ENCODE assay signal across 8 mouse cellular contexts in genomic region chr7:25376556-25376955, GRCm38 (mm10). TPM values are rescaled to one million over a fixed set of nuclear protein-coding genes. Genes with fewer than 3 reads are reported as not detected.
A peak's percentile ranks its signal among the peaks of the same experiment; 100 is the strongest.
DNase-seq lines count a peak whose midpoint lies in the region; ATAC-seq and TF ChIP-seq lines count a peak whose summit lies in the region.

No protein-coding gene starts in this region.

- no peaks in the 10 kb centered on the region for H3K9me3 ChIP-seq in embryonic facial prominence, embryonic 13.5 days
- H3K9me3 ChIP-seq in kidney, embryonic 14.5 days (ENCODE audit: control insufficient read depth, low read length) = no peaks in the 10 kb centered on the region
- no peaks in the 10 kb centered on the region for H3K9me3 ChIP-seq in limb, embryonic 12.5 days
- no peaks in the 10 kb centered on the region for H3K9me3 ChIP-seq in midbrain, embryonic 15.5 days

- H3K4me2 ChIP-seq in embryonic facial prominence, embryonic 13.5 days = peak overlapping the region; percentile 57
- H3K4me2 ChIP-seq in kidney, embryonic 14.5 days (replicated peaks; ENCODE audit: low read depth, low read length) = peak overlapping the region; percentile 42
- H3K4me2 ChIP-seq in limb, embryonic 12.5 days = peak overlapping the region; percentile 52
- peak overlapping the region; percentile 43 for H3K4me2 ChIP-seq in midbrain, embryonic 15.5 days

- no peak for TF ChIP-seq POLR2A in testis, adult 2 months (IDR thresholded peaks at IDR 0.05; ENCODE audit: control insufficient read depth, low read depth, low read length)

- ATAC-seq in embryonic facial prominence, embryonic 13.5 days (ENCODE audit: insufficient number of reproducible peaks, insufficient read depth, low FRiP score, low TSS enrichment, low read depth) = no peak
- ATAC-seq in kidney, embryonic 14.5 days (ENCODE audit: low FRiP score, low TSS enrichment) = peak; percentile 50; the same call in 1 of the 2 replicates
- ATAC-seq in limb, embryonic 12.5 days (ENCODE audit: insufficient number of reproducible peaks, insufficient read depth, low FRiP score, low TSS enrichment, low read depth) = no peak
- ATAC-seq in midbrain, embryonic 15.5 days (replicated peaks) = peak; percentile 65

- peaks cover 22% of the 10 kb centered on the region; the same call in 1 of the 2 replicates for H3K4me1 ChIP-seq in embryonic facial prominence, embryonic 13.5 days
- H3K4me1 ChIP-seq in kidney, embryonic 14.5 days (ENCODE audit: control insufficient read depth, insufficient read depth, low read length) = peaks cover 3% of the 10 kb centered on the region; the same call in 1 of the 2 replicates
- H3K4me1 ChIP-seq in limb, embryonic 12.5 days (replicated peaks) = peaks cover 32% of the 10 kb centered on the region
- H3K4me1 ChIP-seq in midbrain, embryonic 15.5 days = peaks cover 24% of the 10 kb centered on the region
- peaks cover 25% of the 10 kb centered on the region for H3K4me1 ChIP-seq in testis, adult 2 months (ENCODE audit: control insufficient read depth, insufficient read depth, low read length)

- H3K36me3 ChIP-seq in embryonic facial prominence, embryonic 13.5 days = no peaks in the 10 kb centered on the region
- no peaks in the 10 kb centered on the region for H3K36me3 ChIP-seq in kidney, embryonic 14.5 days (ENCODE audit: control insufficient read depth, insufficient read depth, low read length)
- no peaks in the 10 kb centered on the region; the same call in 1 of the 2 replicates for H3K36me3 ChIP-seq in limb, embryonic 12.5 days
- no peaks in the 10 kb centered on the region for H3K36me3 ChIP-seq in midbrain, embryonic 15.5 days (replicated peaks)
- H3K36me3 ChIP-seq in testis, adult 2 months (ENCODE audit: control insufficient read depth, insufficient read depth, low read length) = no peaks in the 10 kb centered on the region

- peak overlapping the region; percentile 38 for H3K4me3 ChIP-seq in embryonic facial prominence, embryonic 13.5 days
- H3K4me3 ChIP-seq in kidney, embryonic 14.5 days (ENCODE audit: low read length) = peak overlapping the region; percentile 18; the same call in 1 of the 2 replicates
- H3K4me3 ChIP-seq in limb, embryonic 12.5 days (replicated peaks) = peak overlapping the region; percentile 34
- H3K4me3 ChIP-seq in midbrain, embryonic 15.5 days = peak overlapping the region; percentile 31
- H3K4me3 ChIP-seq in testis, adult 2 months (ENCODE audit: control insufficient read depth, low read depth, low read length) = peak overlapping the region; percentile 58

- 3% methylated on average over 17 of the region's 17 CpGs for WGBS in embryonic facial prominence, embryonic 13.5 days
- WGBS in kidney, embryonic 14.5 days = 4% methylated on average over 17 of the region's 17 CpGs
- WGBS in limb, embryonic 12.5 days = 5% methylated on average over 17 of the region's 17 CpGs
- WGBS in midbrain, embryonic 15.5 days = 6% methylated on average over 17 of the region's 17 CpGs

- H3K27me3 ChIP-seq in embryonic facial prominence, embryonic 13.5 days = peaks cover 6% of the 10 kb centered on the region
- H3K27me3 ChIP-seq in kidney, embryonic 14.5 days (ENCODE audit: control insufficient read depth, insufficient read depth, low read length) = no peaks in the 10 kb centered on the region; the same call in 1 of the 2 replicates
- peaks cover 5% of the 10 kb centered on the region; the same call in 1 of the 2 replicates for H3K27me3 ChIP-seq in limb, embryonic 12.5 days
- peaks cover 7% of the 10 kb centered on the region; the same call in 1 of the 2 replicates for H3K27me3 ChIP-seq in midbrain, embryonic 15.5 days (replicated peaks)
- no peaks in the 10 kb centered on the region for H3K27me3 ChIP-seq in testis, adult 2 months (ENCODE audit: control insufficient read depth, insufficient read depth, low read length)

- H3K9ac ChIP-seq in embryonic facial prominence, embryonic 13.5 days = 0 out of 2 replicates have a peak overlapping the region, but pooled peaks have one; percentile 23
- no peak overlapping the region for H3K9ac ChIP-seq in kidney, embryonic 14.5 days (ENCODE audit: low read depth, low read length)
- H3K9ac ChIP-seq in limb, embryonic 12.5 days (replicated peaks) = no peak overlapping the region
- H3K9ac ChIP-seq in midbrain, embryonic 15.5 days = no peak overlapping the region

- TF ChIP-seq CTCF in testis, adult 2 months (IDR thresholded peaks at IDR 0.05; ENCODE audit: control insufficient read depth, insufficient read depth, insufficient replicate concordance, low read depth, low read length) = no peak

- peak; percentile 41 for DNase-seq in thymus, postnatal 4 days
- DNase-seq in thymus, adult 18-20 months = no peak
- peak; percentile 91 to 92 for DNase-seq in heart, adult 9 months (ENCODE audit: low spot score in 2 of 2)

- no peak overlapping the region for H3K27ac ChIP-seq in embryonic facial prominence, embryonic 13.5 days
- H3K27ac ChIP-seq in kidney, embryonic 14.5 days (ENCODE audit: low read depth, low read length) = no peak overlapping the region
- H3K27ac ChIP-seq in limb, embryonic 12.5 days = no peak overlapping the region
- no peak overlapping the region for H3K27ac ChIP-seq in midbrain, embryonic 15.5 days
- no peak overlapping the region for H3K27ac ChIP-seq in testis, adult 2 months (ENCODE audit: control insufficient read depth, insufficient read depth, low read depth, low read length)

RNA-seq across cellular contexts. Expression of gene Cnfn, which starts 7.0 kb away (rescaled TPM):
- 4.4 and 7.0 TPM in 2 replicates for polyA plus RNA-seq in embryonic facial prominence, embryonic 13.5 days (2015; fragmentation: Nextera tagmentation; extraction: Ambion mirVana)
- polyA plus RNA-seq in kidney, embryonic 14.5 days (2014; fragmentation: Nextera tagmentation; extraction: Ambion mirVana) = not detected in 2 replicates
- polyA plus RNA-seq in limb, embryonic 12.5 days (2016; fragmentation: Nextera tagmentation; extraction: Ambion mirVana) = not detected in 2 replicates
- not detected in 2 replicates for polyA plus RNA-seq in midbrain, embryonic 15.5 days (2015; fragmentation: Nextera tagmentation; extraction: Ambion mirVana)
- polyA plus RNA-seq in testis, adult 2 months (2012; rRNA removed) = 0.26 TPM in 1 of 2 replicates, not detected in the other

RNA-seq across cellular contexts. Expression of gene Lipe, which starts 22.0 kb away (rescaled TPM):
- polyA plus RNA-seq in embryonic facial prominence, embryonic 13.5 days (2015; fragmentation: Nextera tagmentation; extraction: Ambion mirVana) = 9.5 and 9.9 TPM in 2 replicates
- polyA plus RNA-seq in kidney, embryonic 14.5 days (2014; fragmentation: Nextera tagmentation; extraction: Ambion mirVana) = 5.3 and 6.8 TPM in 2 replicates
- polyA plus RNA-seq in limb, embryonic 12.5 days (2016; fragmentation: Nextera tagmentation; extraction: Ambion mirVana) = 11.9 and 12.1 TPM in 2 replicates
- polyA plus RNA-seq in midbrain, embryonic 15.5 days (2015; fragmentation: Nextera tagmentation; extraction: Ambion mirVana) = 10.5 and 12.7 TPM in 2 replicates
- polyA plus RNA-seq in testis, adult 2 months (2012; rRNA removed) = 250 and 254 TPM in 2 replicates

RNA-seq across cellular contexts. Expression of gene Cxcl17, which starts 36.1 kb away (rescaled TPM):
- polyA plus RNA-seq in embryonic facial prominence, embryonic 13.5 days (2015; fragmentation: Nextera tagmentation; extraction: Ambion mirVana) = 0.85 TPM in 1 of 2 replicates, not detected in the other
- polyA plus RNA-seq in kidney, embryonic 14.5 days (2014; fragmentation: Nextera tagmentation; extraction: Ambion mirVana) = 0.27 and 0.30 TPM in 2 replicates
- 0.29 and 0.58 TPM in 2 replicates for polyA plus RNA-seq in limb, embryonic 12.5 days (2016; fragmentation: Nextera tagmentation; extraction: Ambion mirVana)
- 0.79 and 0.93 TPM in 2 replicates for polyA plus RNA-seq in midbrain, embryonic 15.5 days (2015; fragmentation: Nextera tagmentation; extraction: Ambion mirVana)
- not detected in 2 replicates for polyA plus RNA-seq in testis, adult 2 months (2012; rRNA removed)

RNA-seq across cellular contexts. Expression of gene Megf8, which starts 59.6 kb away (rescaled TPM):
- 17.6 and 18.5 TPM in 2 replicates for polyA plus RNA-seq in embryonic facial prominence, embryonic 13.5 days (2015; fragmentation: Nextera tagmentation; extraction: Ambion mirVana)
- 14.0 and 16.2 TPM in 2 replicates for polyA plus RNA-seq in kidney, embryonic 14.5 days (2014; fragmentation: Nextera tagmentation; extraction: Ambion mirVana)
- polyA plus RNA-seq in limb, embryonic 12.5 days (2016; fragmentation: Nextera tagmentation; extraction: Ambion mirVana) = 21.6 and 21.7 TPM in 2 replicates
- polyA plus RNA-seq in midbrain, embryonic 15.5 days (2015; fragmentation: Nextera tagmentation; extraction: Ambion mirVana) = 27.0 and 27.4 TPM in 2 replicates
- 13.0 and 17.0 TPM in 2 replicates for polyA plus RNA-seq in testis, adult 2 months (2012; rRNA removed)

Comparison
In these comparisons a context has a peak if more than half of its experiments do, and no peak if none do; other contexts are left out.
1. DNase-seq: peak in thymus, postnatal 4 days (single experiment) and heart, adult 9 months (2 of 2); none in thymus, adult 18-20 months (0 of 2).
2. ATAC-seq: peak in kidney, embryonic 14.5 days (single experiment) and midbrain, embryonic 15.5 days (single experiment); none in embryonic facial prominence, embryonic 13.5 days (single experiment) and limb, embryonic 12.5 days (single experiment).
3. RNA of gene Lipe, which starts 22.0 kb away (polyA plus RNA-seq): 250 to 254 TPM in testis, adult 2 months; 11.9 to 12.1 TPM in limb, embryonic 12.5 days, 10.5 to 12.7 TPM in midbrain, embryonic 15.5 days, 9.5 to 9.9 TPM in embryonic facial prominence, embryonic 13.5 days and 5.3 to 6.8 TPM in kidney, embryonic 14.5 days; every median in the first group is over 10 times any median in the second.
4. Peak in every context shown above with its lines, with median percentiles within 50 percentile points of each other: H3K4me2 ChIP-seq and H3K4me3 ChIP-seq.